Comparison of ENCODE assay signal across 9 mouse cellular contexts in the genomic region with DNA sequence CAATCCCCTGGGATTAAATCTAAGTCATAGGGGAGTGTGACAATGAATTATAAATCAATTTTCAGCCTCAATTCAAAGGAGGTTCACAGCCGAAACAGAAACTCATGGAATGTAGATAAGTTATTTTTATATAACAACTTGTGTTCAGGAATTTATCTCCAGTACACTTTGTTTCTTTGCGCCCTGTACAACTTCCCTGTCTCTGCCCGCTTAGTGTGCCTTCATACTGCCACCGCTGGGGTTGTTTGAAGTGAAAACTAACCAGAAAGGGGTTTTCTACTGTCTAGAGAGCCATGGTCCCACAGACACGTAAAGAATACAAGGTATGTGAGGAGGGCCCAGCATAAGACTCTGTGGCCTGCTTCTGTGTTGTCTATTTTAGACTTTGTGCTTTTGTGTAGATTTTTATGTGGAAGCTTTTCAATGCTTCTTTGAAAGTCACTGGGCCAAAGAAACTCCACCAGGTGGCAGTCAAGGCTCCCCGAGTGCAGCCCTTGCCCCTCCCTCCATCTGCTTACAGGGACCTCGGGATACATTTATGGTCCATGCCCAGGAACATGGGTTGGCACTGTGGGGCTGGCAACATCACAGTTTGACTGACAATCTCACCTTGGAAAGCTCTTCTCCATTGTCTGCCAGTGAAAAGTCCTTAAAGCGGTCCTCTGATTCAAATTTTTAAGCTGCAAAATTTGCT. TPM values are rescaled to one million over a fixed set of nuclear protein-coding genes. Genes with fewer than 3 reads are reported as not detected.
A peak's percentile ranks its signal among the peaks of the same experiment; 100 is the strongest.
DNase-seq lines count a peak whose midpoint lies in the region; ATAC-seq and TF ChIP-seq lines count a peak whose summit lies in the region.
"Had no signal": no experiment of that assay in that cellular context is flagged by ENCODE, and none has a peak within 500 bp of the region (broad histone marks: within the 10 kb centered on the region; RNA-seq: fewer than 3 reads in every experiment).

No protein-coding gene starts in this region.

- H3K4me2 ChIP-seq in heart, embryonic 11.5 days: no peak overlapping the region
- no peak overlapping the region for H3K4me2 ChIP-seq in limb, embryonic 14.5 days (replicated peaks; ENCODE audit: low read depth, low read length, severe bottlenecking)
- H3K4me2 ChIP-seq: limb, embryonic 12.5 days had no signal

- TF ChIP-seq CTCF in heart, adult 2 months (IDR thresholded peaks at IDR 0.05): peak; percentile 77

- ATAC-seq in heart, embryonic 11.5 days (replicated peaks; ENCODE audit: insufficient number of reproducible peaks, low FRiP score, low TSS enrichment): no peak
- ATAC-seq in limb, embryonic 14.5 days (ENCODE audit: low FRiP score, low read depth): no peak
- no peak for ATAC-seq in megakaryocyte, adult 5-6 weeks (ENCODE audit: poor library complexity, severe bottlenecking)

- peak overlapping the region; percentile 47; the same call in 1 of the 2 replicates for H3K27ac ChIP-seq in heart, adult 2 months
- H3K27ac ChIP-seq in heart, embryonic 11.5 days (ENCODE audit: low read depth, low read length): no peak overlapping the region
- no peak overlapping the region for H3K27ac ChIP-seq in limb, embryonic 14.5 days (replicated peaks; ENCODE audit: low read depth, low read length)
- H3K27ac ChIP-seq: limb, embryonic 12.5 days had no signal

- TF ChIP-seq POLR2A in heart, adult 2 months (IDR thresholded peaks at IDR 0.05; ENCODE audit: insufficient read depth, low read depth, low read length): no peak
- no peak for TF ChIP-seq POLR2A in limb, embryonic 14.5 days (IDR thresholded peaks at IDR 0.05; ENCODE audit: borderline replicate concordance, extremely low read depth, insufficient read depth, insufficient read length)

- no peaks in the 10 kb centered on the region for H3K9me3 ChIP-seq in heart, embryonic 11.5 days (replicated peaks; ENCODE audit: control insufficient read depth, low read length)
- H3K9me3 ChIP-seq in limb, embryonic 14.5 days (ENCODE audit: control insufficient read depth, low read length): no peaks in the 10 kb centered on the region
- H3K9me3 ChIP-seq: limb, embryonic 12.5 days had no signal

- no peaks in the 10 kb centered on the region; the same call in 1 of the 2 replicates for H3K4me1 ChIP-seq in heart, adult 2 months (ENCODE audit: control insufficient read depth, insufficient read depth, low read length)
- H3K4me1 ChIP-seq in heart, embryonic 11.5 days (ENCODE audit: control insufficient read depth, insufficient read depth, low read length): no peaks in the 10 kb centered on the region
- H3K4me1 ChIP-seq in limb, embryonic 14.5 days (ENCODE audit: control insufficient read depth, insufficient read depth, low read length): 0 out of 2 replicates have a peak, but pooled peaks cover 4% of the 10 kb centered on the region
- H3K4me1 ChIP-seq: limb, embryonic 12.5 days had no signal

- H3K4me3 ChIP-seq in heart, adult 2 months: no peak overlapping the region
- no peak overlapping the region for H3K4me3 ChIP-seq in heart, embryonic 11.5 days (ENCODE audit: low read depth, low read length)
- H3K4me3 ChIP-seq in limb, embryonic 14.5 days (replicated peaks; ENCODE audit: low read length): no peak overlapping the region
- H3K4me3 ChIP-seq: limb, embryonic 12.5 days had no signal

- no peaks in the 10 kb centered on the region for H3K36me3 ChIP-seq in heart, adult 2 months (ENCODE audit: control insufficient read depth, insufficient read depth, low read length)
- no peaks in the 10 kb centered on the region for H3K36me3 ChIP-seq in heart, embryonic 11.5 days (ENCODE audit: control insufficient read depth, insufficient read depth, low read length)
- no peaks in the 10 kb centered on the region for H3K36me3 ChIP-seq in limb, embryonic 14.5 days (ENCODE audit: control insufficient read depth, insufficient read depth, low read length)
- H3K36me3 ChIP-seq: limb, embryonic 12.5 days had no signal

- peak overlapping the region; percentile 44; the same call in 1 of the 2 replicates for H3K9ac ChIP-seq in heart, adult 2 months (ENCODE audit: low read depth, low read length)
- no peak overlapping the region for H3K9ac ChIP-seq in heart, embryonic 11.5 days (ENCODE audit: low read depth, low read length)
- H3K9ac ChIP-seq in limb, embryonic 14.5 days (ENCODE audit: low read depth, low read length, severe bottlenecking): no peak overlapping the region
- H3K9ac ChIP-seq: limb, embryonic 12.5 days had no signal

- 47% methylated on average over 8 of the region's 8 CpGs for WGBS in heart, adult 2 months
- WGBS in heart, embryonic 11.5 days (ENCODE audit: insufficient replicate concordance): 60% methylated on average over 8 of the region's 8 CpGs
- 67% methylated on average over 8 of the region's 8 CpGs for WGBS in limb, embryonic 14.5 days

- H3K79me2 ChIP-seq in heart, adult 2 months (replicated peaks; ENCODE audit: control insufficient read depth, insufficient read depth, low read length): no peaks in the 10 kb centered on the region

- peak; percentile 36 to 46 for DNase-seq in heart, adult 2 months
- peak; percentile 27 for DNase-seq in urinary bladder, postnatal 14 days (ENCODE audit: low spot score)
- DNase-seq in urinary bladder, adult 2 months (ENCODE audit: low spot score): no peak
- peak; percentile 21 for DNase-seq in forelimb bud, embryonic 11.5 days (ENCODE audit: low read depth, low spot score)
- peak; percentile 17 for DNase-seq in limb, embryonic 14.5 days (ENCODE audit: low spot score)
- no peak for DNase-seq in spleen, postnatal 36 days (ENCODE audit: low spot score in 2 of 2)

- intact Hi-C loops in heart, adult 2 months (cut with DNase I): loop anchor here (2.0 kb wide), 1 partner anchor 225 kb away; no protein-coding TSS in a partner anchor

- no peaks in the 10 kb centered on the region for H3K27me3 ChIP-seq in heart, adult 2 months (ENCODE audit: control insufficient read depth, insufficient read depth, low read length)
- H3K27me3 ChIP-seq in heart, embryonic 11.5 days (ENCODE audit: control insufficient read depth, insufficient read depth, low read length): no peaks in the 10 kb centered on the region
- H3K27me3 ChIP-seq in limb, embryonic 14.5 days (ENCODE audit: control insufficient read depth, insufficient read depth, low read length): no peaks in the 10 kb centered on the region
- H3K27me3 ChIP-seq: limb, embryonic 12.5 days had no signal

- TF ChIP-seq EP300 in heart, adult 2 months (IDR thresholded peaks at IDR 0.05; ENCODE audit: insufficient read depth, low read depth, low read length): no peak

RNA-seq across cellular contexts. Expression of a gene that starts 23.4 kb away (rescaled TPM):
- total RNA-seq in heart, adult 2 months (2021): 1 to 10 TPM; 7.3 to 7.9 TPM
- 8.2 and 10.0 TPM in 2 replicates for polyA plus RNA-seq in heart, adult 2 months (2012; rRNA removed)
- 3.2 and 3.8 TPM in 2 replicates for polyA plus RNA-seq in heart, embryonic 11.5 days (2014; fragmentation: Nextera tagmentation; extraction: Ambion mirVana)
- 2.0 and 3.7 TPM in 2 replicates for polyA plus RNA-seq in urinary bladder, adult 2 months (2012; rRNA removed)
- 13.8 and 16.6 TPM in 2 replicates for polyA plus RNA-seq in limb, embryonic 14.5 days (2012; rRNA removed)
- polyA plus RNA-seq in limb, embryonic 14.5 days (2014; fragmentation: Nextera tagmentation; extraction: Ambion mirVana): 12.0 and 12.3 TPM in 2 replicates
- not detected in 2 replicates for total RNA-seq in megakaryocyte, adult 5-6 weeks (2015)
- not detected in 2 replicates for total RNA-seq in megakaryocyte, adult 5-6 weeks (2017)

Comparison
In these comparisons a context has a peak if more than half of its experiments do, and no peak if none do; other contexts are left out.
1. DNase-seq: peak in heart, adult 2 months (2 of 2), urinary bladder, postnatal 14 days (single experiment), forelimb bud, embryonic 11.5 days (single experiment) and limb, embryonic 14.5 days (single experiment); none in urinary bladder, adult 2 months (single experiment) and spleen, postnatal 36 days (0 of 2).